Comparison of ENCODE assay signal across 24 mouse cellular contexts in genomic region chr11:98040975-98041374, GRCm38 (mm10). TPM values are rescaled to one million over a fixed set of nuclear protein-coding genes. Genes with fewer than 3 reads are reported as not detected.
"Had no signal": no experiment of that assay in that cellular context is flagged by ENCODE, and none has a peak within 500 bp of the region (broad histone marks: within the 10 kb centered on the region; RNA-seq: fewer than 3 reads in every experiment).

No protein-coding gene starts in this region.

- H3K27me3 ChIP-seq: midbrain, embryonic 15.5 days had no signal

- DNase-seq: kidney, adult 8-10 months; kidney, postnatal 10 days; kidney, postnatal 36 days; layer of hippocampus, postnatal 36 days; left cerebral cortex, postnatal 4 days; lung, adult 18-20 months; lung, postnatal 14 days; right cerebral cortex, adult 18-20 months; right cerebral cortex, postnatal 14 days; right cerebral cortex, postnatal 4 days; thymus, adult 2 months; thymus, postnatal 14 days; thymus, postnatal 4 days had no signal

- H3K9ac ChIP-seq: kidney, embryonic 15.5 days; liver, embryonic 14.5 days; lung, embryonic 15.5 days; midbrain, embryonic 12.5 days; midbrain, embryonic 15.5 days; neural tube, embryonic 12.5 days; neural tube, embryonic 15.5 days had no signal

- H3K4me2 ChIP-seq: kidney, embryonic 15.5 days; lung, embryonic 15.5 days; midbrain, embryonic 12.5 days; midbrain, embryonic 15.5 days; neural tube, embryonic 12.5 days; neural tube, embryonic 15.5 days had no signal

- H3K36me3 ChIP-seq: kidney, embryonic 15.5 days; lung, embryonic 15.5 days; midbrain, embryonic 12.5 days; midbrain, embryonic 15.5 days; neural tube, embryonic 15.5 days had no signal

- ATAC-seq: midbrain, embryonic 15.5 days had no signal

- H3K4me3 ChIP-seq: kidney, embryonic 15.5 days; left cerebral cortex, adult 2 months; lung, embryonic 15.5 days; midbrain, embryonic 12.5 days; midbrain, embryonic 15.5 days; neural tube, embryonic 12.5 days; neural tube, embryonic 15.5 days had no signal

- H3K9me3 ChIP-seq: kidney, embryonic 15.5 days; lung, embryonic 15.5 days; midbrain, embryonic 12.5 days; midbrain, embryonic 15.5 days; neural tube, embryonic 12.5 days; neural tube, embryonic 15.5 days had no signal

- H3K27ac ChIP-seq: kidney, embryonic 15.5 days; left cerebral cortex, adult 2 months; liver, embryonic 14.5 days; lung, embryonic 15.5 days; macrophage; midbrain, embryonic 12.5 days; midbrain, embryonic 15.5 days; neural tube, embryonic 12.5 days; neural tube, embryonic 15.5 days; stomach, postnatal 0 days had no signal

RNA-seq across cellular contexts. Expression of gene Stac2, which starts 12.3 kb away (rescaled TPM):
- total RNA-seq: liver, adult 2 months had no signal
- polyA plus RNA-seq: liver, adult 2 months; liver, embryonic 14.5 days had no signal
